Mouse (Mus musculus): ENCODE measurements around the gene Dusp28.

Gene Dusp28

DNA sequence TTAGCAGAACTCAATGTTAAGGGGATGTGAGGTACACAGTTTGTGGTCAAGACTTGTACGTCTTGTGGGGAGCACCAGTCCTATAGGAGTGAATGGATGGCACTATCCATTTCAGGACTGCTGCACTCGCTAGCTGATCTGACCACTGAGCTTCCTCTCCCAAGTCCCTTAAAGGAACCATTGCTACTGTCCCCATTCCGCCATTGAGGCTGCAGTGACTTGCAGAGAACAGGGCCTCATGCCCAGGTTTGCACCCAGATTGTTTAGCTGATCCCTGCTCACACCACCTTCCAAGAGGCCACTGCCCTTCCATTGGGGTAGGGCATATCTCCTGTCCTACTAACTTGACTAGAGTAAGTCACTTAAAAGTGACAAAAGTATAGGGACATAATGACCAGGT, 1.9 kb downstream of the Dusp28 start:
- no peak for DNase-seq

DNA sequence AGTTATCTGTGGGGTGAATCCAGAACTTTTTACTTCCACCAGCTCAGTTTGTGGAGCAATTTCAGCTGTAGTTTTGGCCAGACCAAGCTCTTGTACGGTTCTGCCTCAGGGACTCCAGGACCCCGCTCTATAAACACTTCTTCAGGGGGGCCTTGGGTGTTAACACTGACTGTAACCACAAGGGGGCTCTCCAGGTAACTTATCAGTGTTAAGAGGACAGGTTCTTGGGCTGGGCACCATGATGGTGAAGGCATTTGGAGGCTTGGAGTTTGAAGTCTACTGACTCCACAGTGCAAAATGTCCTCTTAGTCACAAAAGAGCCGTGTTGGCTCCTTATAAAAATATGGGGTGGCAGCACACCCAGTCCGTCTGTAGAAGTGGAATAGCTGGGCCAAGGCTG, 2.3 kb downstream of the Dusp28 start:
- DNase-seq = peak in 1 of 2 experiments; percentile 33

DNA sequence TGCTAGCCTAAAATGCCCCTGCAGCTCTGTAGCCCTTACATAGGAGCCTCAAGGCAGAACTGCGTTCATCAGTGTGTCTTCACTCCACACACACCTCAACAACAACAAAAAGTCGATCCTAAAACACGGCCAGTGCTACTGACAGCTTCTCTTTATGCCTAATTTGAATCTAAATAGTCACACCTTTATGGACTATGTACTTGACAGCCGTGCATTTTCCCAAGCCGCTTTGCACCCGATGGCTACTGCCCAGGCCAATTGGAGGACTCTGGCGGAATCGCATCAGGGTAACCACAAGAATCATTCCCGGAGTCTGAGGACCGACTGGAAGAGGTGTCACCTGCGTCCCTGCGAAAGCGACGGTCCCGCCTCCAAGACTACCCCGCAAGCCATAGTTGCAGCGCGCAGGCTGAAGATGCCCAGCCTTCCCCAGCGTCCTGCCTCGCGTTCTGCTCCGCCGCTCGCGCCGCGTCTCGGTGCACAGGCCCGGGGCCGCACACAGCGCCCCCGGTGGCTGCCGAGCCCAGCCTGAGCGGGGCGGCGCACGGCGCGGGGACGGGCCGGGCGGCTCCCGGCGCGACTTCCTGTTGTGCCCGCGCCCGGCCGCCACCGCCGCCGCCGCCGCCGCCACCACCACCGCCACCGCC, 3.6 kb downstream of the Dusp28 start, which contains the start of gene Rnpepl1:
Rnpepl1 (plus strand) TSS at position 545 of the 647 bp plus-strand sequence.
- peak; percentile 71 to 82 for DNase-seq

DNA sequence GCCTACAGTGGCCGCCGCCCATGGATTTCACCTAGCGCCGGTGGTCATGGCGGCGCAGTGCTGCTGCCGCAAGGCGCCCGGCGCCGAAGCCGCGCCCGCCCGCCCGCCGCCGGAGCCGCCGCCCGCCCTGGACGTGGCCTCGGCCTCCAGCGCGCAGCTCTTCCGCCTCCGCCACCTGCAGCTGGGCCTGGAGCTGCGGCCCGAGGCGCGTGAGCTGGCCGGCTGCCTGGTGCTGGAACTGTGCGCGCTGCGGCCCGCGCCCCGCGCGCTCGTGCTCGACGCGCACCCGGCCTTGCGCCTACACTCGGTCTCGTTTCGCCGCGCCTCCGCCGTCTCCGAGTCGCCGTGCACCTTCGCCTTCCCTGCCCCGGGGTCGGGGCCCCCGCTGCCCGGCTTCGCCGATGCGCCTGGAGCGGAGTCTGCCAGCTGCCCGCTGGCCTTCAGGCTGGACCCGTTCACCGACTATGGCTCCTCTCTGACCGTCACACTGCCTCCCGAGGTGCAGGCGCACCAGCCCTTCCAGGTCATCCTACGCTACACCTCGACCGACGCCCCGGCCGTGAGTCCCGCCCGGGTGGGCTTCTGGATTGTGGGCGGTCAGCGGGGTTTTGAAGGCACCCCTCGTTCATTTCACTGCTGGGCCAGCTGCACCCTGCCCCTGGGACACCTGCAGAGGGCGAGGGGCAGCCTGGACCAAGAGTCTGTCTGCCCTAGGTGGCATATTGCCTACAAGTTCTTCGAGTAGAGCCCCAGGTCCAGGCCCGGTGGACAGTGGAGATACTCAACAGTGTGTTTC, 4.3 kb downstream of the Dusp28 start:
- DNase-seq = peak; percentile 38 to 58

DNA sequence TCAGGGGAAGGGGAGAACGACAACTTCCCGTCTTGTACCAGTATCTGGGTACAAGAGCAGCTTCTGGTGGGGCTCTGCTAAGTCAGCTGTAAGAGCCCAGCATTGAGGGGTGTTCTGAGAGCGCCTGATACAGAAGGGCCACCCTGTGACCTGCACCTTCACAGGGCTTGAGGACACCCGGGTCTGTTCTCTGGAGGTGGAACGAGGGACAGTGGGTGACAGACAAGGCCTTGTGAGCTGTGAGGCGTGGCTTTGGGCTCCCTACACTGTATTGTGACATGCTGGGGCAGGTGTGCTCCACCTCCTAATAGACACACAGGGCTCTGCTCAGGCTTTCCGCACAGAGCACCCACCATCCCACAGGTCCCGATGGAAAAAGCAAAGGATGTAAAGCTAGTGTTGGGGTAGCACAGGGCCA, 4.9 kb downstream of the Dusp28 start:
- no peak for DNase-seq

DNA sequence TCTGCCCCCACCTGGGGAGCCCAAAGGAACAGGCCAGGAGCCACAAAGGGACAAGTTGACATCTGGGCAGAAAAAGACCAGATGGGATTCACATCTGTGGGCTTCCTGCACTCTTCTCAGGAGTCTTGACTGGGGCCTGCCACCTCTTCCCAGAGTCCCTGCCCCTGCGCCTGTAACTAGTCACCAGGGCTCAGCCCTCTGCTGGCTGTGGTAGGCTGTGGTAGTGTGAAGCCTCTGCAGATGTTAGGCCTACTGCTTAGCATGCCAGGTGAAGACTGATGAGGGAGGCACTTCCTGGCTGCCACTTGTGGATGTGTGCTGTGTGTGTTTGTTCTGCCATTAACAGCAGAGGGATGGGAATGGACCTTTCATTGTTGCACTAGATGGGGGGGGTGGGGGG, 5.5 kb downstream of the Dusp28 start:
- no peak for DNase-seq

DNA sequence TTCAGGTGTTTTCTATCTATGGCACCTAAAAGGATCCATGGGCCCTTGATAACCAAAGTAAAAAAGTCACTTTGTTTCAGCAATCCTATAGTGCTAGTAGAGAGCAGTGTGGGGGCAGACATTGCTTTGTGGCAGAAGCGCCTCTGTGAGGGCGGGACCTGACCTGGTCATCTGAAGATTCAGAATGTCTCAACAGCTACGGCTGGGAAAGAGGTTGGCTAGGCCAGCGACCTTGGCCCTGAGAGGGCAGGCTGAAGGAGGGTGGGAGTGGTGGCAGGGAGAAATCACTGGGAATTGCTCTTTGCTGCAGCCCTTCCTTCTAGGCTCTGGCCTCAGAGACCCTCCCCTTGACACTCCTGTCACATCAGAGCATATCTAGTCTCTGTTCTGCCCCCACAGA, 7.5 kb downstream of the Dusp28 start:
- DNase-seq = no peak

DNA sequence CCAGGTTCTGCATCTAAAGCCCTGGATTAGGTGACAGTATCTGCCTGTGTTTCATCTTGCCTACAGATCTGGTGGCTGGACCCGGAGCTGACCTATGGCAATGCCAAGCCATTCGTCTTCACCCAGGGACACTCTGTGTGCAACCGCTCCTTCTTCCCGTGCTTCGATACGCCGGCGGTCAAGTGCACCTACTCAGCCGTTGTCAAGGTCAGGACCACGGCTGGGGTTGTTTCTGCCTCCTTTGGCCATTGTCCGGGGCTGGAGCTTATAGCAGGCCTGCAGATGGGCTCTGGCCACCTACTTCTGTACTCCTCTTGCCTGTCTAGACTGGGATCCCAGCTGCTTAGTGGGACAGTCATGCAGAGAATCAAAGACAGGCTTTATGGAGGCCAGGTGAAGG, 8.2 kb downstream of the Dusp28 start:
- no peak for DNase-seq

DNA sequence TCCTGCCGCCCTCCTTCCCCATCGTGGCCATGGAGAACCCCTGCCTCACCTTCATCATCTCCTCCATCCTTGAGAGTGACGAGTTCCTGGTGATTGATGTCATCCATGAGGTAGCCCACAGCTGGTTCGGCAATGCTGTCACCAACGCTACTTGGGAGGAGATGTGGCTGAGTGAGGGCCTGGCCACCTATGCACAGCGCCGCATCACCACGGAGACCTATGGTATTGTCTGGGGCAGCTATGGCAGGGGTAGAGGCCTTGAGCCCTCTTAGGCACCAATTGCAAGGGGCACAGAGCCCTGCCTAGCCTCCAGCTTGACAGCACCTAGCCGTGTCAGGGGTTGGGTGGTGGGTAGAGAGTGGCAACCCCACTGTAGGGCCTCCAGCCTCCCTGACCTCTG, 9.9 kb downstream of the Dusp28 start:
- no peak for DNase-seq

DNA sequence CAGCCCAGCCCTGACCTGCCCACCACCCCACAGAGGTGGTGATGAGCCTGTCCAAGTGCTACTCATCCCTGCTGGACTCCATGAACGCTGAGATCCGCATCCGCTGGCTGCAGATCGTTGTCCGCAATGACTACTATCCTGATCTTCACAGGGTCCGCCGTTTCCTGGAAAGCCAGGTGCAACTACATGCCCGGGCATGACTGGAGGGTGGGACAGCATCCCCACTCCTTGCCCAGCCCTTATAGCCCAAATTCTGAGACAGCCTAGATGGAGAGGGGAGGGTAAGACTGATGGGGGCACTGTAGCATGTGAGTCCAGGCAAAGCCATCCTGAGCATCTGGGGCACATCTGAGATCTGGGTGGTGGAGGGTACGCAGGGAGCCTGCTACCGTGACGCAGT, 12.4 kb downstream of the Dusp28 start:
- no peak for DNase-seq

DNA sequence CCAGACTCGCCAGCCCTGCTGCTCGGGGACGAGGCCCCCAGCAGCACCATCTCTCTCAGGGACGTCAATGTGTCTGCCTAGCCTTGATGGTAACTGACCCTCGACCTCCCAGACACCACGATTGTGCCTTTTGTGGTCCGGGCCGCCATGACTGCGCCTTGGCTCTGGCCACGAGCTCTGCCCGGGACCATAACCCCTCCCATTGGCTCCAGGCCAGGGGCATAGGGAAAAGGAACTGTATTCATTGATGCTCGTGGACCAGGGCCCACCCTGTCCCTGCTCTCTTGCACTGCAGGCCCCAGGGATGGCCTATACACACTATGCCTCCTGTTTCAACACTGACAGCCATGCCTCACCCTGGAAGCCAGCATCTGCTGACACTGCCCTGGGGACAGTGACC, 13.0 kb downstream of the Dusp28 start:
- DNase-seq = no peak

DNA sequence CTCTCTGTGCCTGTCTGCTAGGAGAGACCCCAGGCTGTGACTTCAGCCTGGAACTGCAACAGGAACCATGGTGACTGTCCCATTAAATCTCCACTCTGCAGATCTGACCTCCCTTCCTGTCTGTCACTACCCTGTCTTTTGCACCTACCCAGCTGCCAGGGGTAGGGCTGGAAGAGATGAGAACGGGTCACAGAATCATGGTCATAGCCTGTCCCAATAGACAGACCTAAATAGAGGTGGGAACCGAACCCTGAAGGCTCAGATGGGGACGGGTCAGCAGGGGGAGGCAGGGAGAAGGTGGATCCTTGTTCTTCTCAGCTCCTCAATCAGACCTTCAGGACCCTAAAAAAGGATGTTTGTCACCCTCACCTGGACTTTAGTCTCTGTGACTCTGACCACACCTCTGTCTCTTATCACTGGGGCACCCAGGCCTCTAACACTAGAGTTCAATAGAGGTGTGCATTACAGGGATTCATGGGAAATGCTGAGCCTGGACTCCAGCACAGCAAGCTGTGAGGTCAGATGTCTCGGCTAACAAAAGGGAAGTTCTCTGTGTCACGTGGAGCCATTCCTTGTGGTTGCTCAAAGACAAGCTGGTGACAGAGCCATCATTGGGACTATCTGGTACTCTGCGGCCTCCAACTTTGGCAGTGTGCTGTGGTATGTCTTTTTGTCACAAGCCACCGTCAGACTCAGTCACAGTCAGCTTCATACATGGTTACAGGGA, 13.9 kb downstream of the Dusp28 start:
- no peak for DNase-seq

DNA sequence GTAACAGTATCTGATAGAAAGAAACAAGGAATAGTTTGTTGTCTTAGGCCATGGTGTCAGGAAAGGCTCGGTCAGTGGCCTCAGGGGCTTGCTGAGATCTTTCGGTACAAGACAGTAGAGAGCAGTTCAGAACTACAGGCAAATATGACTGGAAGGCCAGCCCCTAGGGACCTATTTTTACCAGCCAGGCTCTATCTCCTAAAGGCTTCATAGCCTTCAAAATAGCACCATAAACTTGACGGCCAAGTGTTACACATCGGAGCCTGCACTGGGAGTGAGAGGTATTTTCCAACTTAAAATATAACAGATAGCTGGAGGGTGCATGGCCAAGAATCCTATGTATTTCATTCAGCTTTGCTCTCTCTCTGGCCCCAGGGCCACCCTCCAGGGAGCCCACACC, 14.7 kb downstream of the Dusp28 start:
- no peak for DNase-seq

DNA sequence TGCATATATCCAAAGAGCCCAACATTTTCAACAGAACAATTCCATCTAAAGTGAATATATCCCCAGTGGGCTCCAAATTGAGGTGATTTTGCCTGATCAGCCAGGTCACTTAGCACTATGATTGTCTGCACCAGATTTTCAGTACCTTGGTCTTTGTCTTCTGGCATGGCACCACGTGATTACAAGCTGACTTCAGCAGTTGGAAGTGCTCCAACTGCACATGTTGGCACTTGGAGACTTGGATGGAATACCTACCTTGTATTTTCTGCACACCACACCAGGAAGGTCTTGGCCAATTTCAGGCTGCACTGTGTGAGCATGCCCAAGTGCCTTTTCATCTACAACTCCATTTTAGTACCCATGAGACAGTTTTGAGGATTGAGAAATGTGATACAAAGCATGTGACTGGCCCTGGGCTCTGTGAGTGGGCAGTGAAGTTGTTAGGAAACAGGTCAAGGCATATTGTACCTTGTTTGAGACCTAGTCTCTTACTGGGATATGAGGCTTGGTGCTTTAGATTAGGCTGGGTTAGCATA, 23.5 kb downstream of the Dusp28 start:
- DNase-seq = no peak

DNA sequence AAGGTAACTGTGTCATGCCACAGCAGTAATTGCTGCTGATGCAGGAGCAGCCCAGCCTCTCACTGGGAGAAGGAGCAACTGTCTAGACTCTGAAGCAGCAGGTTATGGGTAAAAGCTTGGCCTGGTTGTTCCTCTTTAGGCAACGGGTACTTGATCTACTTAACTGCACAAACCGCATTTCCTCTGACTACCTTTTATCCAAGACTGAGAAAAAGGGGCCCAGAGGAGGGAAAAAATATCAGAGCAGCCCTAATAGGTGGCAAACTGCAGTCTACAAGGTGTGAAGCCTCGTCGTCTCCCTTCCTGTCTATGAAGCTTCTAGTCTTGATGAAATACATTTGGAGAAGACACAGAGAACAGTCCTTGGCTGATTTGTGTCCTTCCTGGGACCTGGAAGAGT, 26.8 kb downstream of the Dusp28 start:
- DNase-seq = peak in 1 of 2 experiments; percentile 1

DNA sequence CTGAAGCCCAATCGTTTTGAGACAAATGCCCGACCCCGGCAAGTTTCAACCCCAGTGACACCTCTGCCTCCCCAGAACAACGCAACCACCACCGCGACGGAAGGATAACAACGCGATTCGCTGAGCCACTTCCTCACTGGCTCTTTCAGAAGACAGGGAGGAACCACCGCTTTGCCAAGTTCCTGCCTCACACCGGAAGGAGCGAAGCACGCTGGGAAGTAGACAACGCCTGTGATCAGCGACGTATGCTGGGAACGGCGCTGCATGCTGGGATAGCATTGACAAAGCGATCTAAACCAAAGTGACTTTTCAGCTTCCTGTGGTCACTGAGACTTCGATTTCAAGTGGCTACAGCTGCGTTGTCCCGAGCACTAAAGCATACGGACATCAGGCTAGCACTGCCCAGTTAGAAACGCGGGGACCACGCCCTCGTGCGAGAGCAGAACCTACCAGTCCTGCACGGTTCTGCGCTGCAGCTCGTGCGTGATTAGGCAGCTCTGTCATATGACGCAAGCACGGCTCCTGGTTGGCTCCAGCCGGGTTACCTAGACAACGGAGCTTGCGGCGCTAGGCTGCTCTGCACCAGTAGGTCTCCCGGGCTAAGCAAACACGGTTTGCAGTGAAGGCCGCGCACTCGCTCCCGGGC, 27.5 kb downstream of the Dusp28 start, which contains the start of gene Capn10:
Capn10 (plus strand) TSS at position 195 of the 646 bp plus-strand sequence.
- DNase-seq = peak; percentile 83 to 85

DNA sequence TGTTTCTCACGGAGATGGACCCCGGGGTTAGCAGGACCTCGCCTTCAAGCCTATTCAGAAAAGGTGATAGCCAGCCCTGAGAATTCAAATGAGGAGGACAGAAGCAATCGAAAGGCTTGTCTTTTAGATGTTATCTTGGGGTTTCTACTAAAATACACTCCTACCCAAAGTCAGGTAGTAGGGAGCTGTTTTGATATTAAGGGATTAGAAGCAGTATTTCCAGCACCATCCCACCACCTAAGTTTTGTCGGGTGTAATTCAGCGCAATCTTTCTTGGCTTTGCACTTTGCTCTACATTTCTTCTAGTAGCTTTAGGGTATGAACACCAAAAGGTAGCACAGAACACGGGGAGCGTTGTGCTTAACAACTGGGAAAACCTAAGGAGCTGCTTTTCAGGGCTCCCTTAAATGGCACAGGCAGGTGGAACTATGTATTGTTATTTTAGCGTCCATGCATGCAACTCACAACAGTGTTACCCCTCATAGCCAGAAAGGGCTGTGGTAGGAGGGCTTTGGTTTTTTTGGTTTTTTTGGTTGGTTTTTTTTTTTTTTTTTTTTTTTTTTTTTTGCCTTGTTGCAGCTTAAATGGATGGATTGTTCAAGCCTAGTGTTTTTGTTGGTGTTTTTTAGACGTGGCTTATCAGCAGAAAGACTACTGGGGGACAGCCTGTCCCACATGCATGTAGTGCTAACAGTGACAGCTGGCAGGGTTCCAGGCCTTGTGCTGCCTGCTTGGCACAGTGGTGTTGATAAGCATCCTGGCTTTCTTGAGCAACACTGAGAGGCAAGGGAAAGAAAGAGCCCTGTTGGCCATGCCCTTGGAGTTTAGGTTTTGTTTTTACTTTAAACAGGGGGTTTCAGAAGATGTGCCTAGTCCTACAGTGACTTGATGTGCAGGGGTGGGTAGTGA, 28.5 kb downstream of the Dusp28 start:
- no peak for DNase-seq

DNA sequence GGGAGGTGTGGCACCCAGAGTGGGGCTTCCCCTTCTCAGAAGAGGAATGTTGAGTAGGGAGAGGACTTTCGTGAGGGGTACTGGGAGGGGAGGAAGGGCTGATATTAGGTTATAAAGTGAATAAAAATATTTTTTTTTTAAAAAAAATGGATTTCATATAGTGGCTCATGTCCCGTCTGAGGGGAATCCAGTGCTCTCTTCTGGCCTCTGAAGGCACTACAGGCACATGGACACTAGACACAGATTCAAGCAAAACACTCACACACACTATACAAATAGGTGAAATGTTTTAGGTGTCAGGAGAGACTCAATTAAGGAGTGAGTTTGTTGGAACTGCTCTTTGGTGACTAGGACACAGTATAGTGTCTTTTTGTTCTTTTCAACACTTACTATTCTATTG, 29.2 kb downstream of the Dusp28 start:
- no peak for DNase-seq

DNA sequence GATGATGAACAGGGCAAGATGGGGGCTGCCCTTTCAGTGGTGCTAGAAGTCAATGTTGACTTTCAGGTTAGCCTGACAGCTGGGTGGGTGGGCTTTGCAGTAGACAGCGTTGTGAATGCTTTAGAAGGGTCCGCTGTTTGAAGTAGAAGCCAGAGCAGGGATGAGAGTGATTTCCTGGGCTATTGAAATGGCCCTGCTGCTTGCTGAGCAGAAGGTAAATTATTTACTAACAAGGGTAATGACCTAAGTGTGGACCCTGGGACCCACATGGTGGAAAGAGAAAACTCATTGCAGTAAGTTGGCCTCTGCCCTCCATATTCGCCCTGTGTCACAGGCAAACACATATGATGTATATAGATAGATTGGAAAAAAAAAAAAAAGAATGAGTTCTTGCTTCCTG, 29.7 kb downstream of the Dusp28 start:
- DNase-seq = no peak

DNA sequence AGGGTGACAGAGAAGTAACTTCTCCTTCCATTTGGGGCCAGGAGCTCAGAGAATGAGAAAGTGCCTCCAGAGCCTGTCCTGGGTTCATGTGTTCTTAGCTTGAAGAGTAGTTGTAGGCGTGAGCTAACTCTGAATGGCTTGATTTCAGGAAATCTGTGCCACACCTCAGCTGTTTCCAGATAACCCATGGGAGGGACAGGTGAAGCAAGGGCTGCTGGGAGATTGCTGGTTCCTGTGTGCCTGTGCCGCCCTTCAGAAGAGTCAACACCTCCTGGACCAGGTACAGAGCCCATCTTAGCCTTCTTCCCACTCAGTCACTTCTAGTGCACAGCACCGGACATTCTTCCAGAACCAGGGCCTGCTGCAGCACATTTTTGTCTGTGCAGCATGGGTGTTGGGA, 31.0 kb downstream of the Dusp28 start:
- no peak for DNase-seq

DNA sequence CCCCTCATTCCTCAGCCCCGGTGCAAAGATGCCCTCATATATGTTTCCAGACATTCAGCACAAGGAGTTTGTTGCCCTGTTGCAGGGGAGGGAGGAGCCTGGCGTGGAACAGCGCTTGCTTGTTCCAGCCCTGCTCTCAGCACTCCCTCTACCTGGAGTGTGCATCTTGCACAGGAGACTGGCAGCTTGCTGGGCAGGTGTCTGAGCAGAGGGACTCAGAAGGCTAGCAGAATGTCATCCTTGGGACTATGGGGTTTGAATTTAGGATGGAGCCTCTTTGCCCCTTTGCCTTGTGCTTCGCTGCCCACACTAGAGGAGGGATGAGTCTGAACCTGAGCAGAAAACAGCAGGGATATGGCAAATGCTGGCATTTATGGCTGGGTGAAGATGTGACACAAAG, 33.0 kb downstream of the Dusp28 start:
- no peak for DNase-seq
